Mouse (Mus musculus): ENCODE measurements at regions not wholly inside any gene's neighbourhood (a gene's known extent, or its start where the extent isn't known, plus 50 kb on each side); places are given as distances from the start of the nearest gene placed in this dataset.

GRCm38 (mm10) chr1:193931131-193931729 is 561.1 kb upstream of the Camk1g start:
- no peaks in the 10 kb centered on the region for H3K4me1 ChIP-seq (ENCODE audit: control insufficient read depth, insufficient read depth, low read length)
- no peak overlapping the region for H3K27ac ChIP-seq (ENCODE audit: insufficient read depth, low read length)
- WGBS, result 89% methylated on average over 5 of the region's 5 CpGs
- no peak overlapping the region for H3K4me3 ChIP-seq (replicated peaks; ENCODE audit: insufficient read depth, low read depth, low read length)
- no peaks in the 10 kb centered on the region for H3K27me3 ChIP-seq (ENCODE audit: control insufficient read depth, insufficient read depth, low read length)
- TF ChIP-seq CTCF (IDR thresholded peaks at IDR 0.05; ENCODE audit: borderline replicate concordance, insufficient read depth, low read depth, low read length) (no peak), POLR2A (IDR thresholded peaks at IDR 0.05; ENCODE audit: borderline replicate concordance, insufficient read depth, low read length) (no peak)
- DNase-seq, result no peak

GRCm38 (mm10) chr1:193928607-193929006 is 558.5 kb upstream of the Camk1g start:
- no peak overlapping the region for H3K4me3 ChIP-seq (replicated peaks; ENCODE audit: insufficient read depth, low read depth, low read length)
- H3K4me1 ChIP-seq (ENCODE audit: control insufficient read depth, insufficient read depth, low read length), result no peaks in the 10 kb centered on the region
- no peaks in the 10 kb centered on the region for H3K27me3 ChIP-seq (ENCODE audit: control insufficient read depth, insufficient read depth, low read length)
- DNase-seq, result no peak
- WGBS, result 81% methylated on average over 4 of the region's 4 CpGs
- TF ChIP-seq POLR2A (IDR thresholded peaks at IDR 0.05; ENCODE audit: borderline replicate concordance, insufficient read depth, low read length), result no peak
- no peak for TF ChIP-seq CTCF (IDR thresholded peaks at IDR 0.05; ENCODE audit: borderline replicate concordance, insufficient read depth, low read depth, low read length)
- H3K27ac ChIP-seq (ENCODE audit: insufficient read depth, low read length), result no peak overlapping the region

- 92% methylated on average over 4 of the region's 4 CpGs for WGBS
- no peaks in the 10 kb centered on the region for H3K4me1 ChIP-seq (ENCODE audit: control insufficient read depth, insufficient read depth, low read length)
- no peaks in the 10 kb centered on the region for H3K27me3 ChIP-seq (ENCODE audit: control insufficient read depth, insufficient read depth, low read length)
- H3K27ac ChIP-seq (ENCODE audit: insufficient read depth, low read length), result no peak overlapping the region
- DNase-seq, result no peak
- no peak overlapping the region for H3K4me3 ChIP-seq (replicated peaks; ENCODE audit: insufficient read depth, low read depth, low read length)
- TF ChIP-seq POLR2A (IDR thresholded peaks at IDR 0.05; ENCODE audit: borderline replicate concordance, insufficient read depth, low read length) (no peak), CTCF (IDR thresholded peaks at IDR 0.05; ENCODE audit: borderline replicate concordance, insufficient read depth, low read depth, low read length) (no peak)
These were observed 552.7 kb upstream of the Camk1g start for GRCm38 (mm10) chr1:193922756-193923155.

- TF ChIP-seq POLR2A (IDR thresholded peaks at IDR 0.05; ENCODE audit: borderline replicate concordance, insufficient read depth, low read length) (no peak), CTCF (IDR thresholded peaks at IDR 0.05; ENCODE audit: borderline replicate concordance, insufficient read depth, low read depth, low read length) (no peak)
- Histone ChIP-seq H3K27me3 (ENCODE audit: control insufficient read depth, insufficient read depth, low read length) (no peaks in the 10 kb centered on the region), H3K27ac (ENCODE audit: insufficient read depth, low read length) (no peak overlapping the region), H3K4me1 (ENCODE audit: control insufficient read depth, insufficient read depth, low read length) (no peaks in the 10 kb centered on the region), H3K4me3 (replicated peaks; ENCODE audit: insufficient read depth, low read depth, low read length) (no peak overlapping the region)
- WGBS, result 81% methylated on average over 3 of the region's 3 CpGs
- no peak for DNase-seq
These were observed 549.1 kb upstream of the Camk1g start for GRCm38 (mm10) chr1:193919243-193919642.

- Histone ChIP-seq H3K27ac (ENCODE audit: insufficient read depth, low read length) (no peak overlapping the region), H3K27me3 (ENCODE audit: control insufficient read depth, insufficient read depth, low read length) (no peaks in the 10 kb centered on the region), H3K4me3 (replicated peaks; ENCODE audit: insufficient read depth, low read depth, low read length) (no peak overlapping the region), H3K4me1 (ENCODE audit: control insufficient read depth, insufficient read depth, low read length) (no peaks in the 10 kb centered on the region)
- TF ChIP-seq CTCF (IDR thresholded peaks at IDR 0.05; ENCODE audit: borderline replicate concordance, insufficient read depth, low read depth, low read length) (no peak), POLR2A (IDR thresholded peaks at IDR 0.05; ENCODE audit: borderline replicate concordance, insufficient read depth, low read length) (no peak)
- no peak for DNase-seq
These were observed 535.6 kb upstream of the Camk1g start for GRCm38 (mm10) chr1:193905711-193906110.

- no peaks in the 10 kb centered on the region for H3K27me3 ChIP-seq (ENCODE audit: control insufficient read depth, insufficient read depth, low read length)
- no peak for TF ChIP-seq POLR2A (IDR thresholded peaks at IDR 0.05; ENCODE audit: borderline replicate concordance, insufficient read depth, low read length)
- no peak for TF ChIP-seq CTCF (IDR thresholded peaks at IDR 0.05; ENCODE audit: borderline replicate concordance, insufficient read depth, low read depth, low read length)
- no peak overlapping the region for H3K4me3 ChIP-seq (replicated peaks; ENCODE audit: insufficient read depth, low read depth, low read length)
- H3K27ac ChIP-seq (ENCODE audit: insufficient read depth, low read length), result no peak overlapping the region
- DNase-seq, result no peak
- no peaks in the 10 kb centered on the region for H3K4me1 ChIP-seq (ENCODE audit: control insufficient read depth, insufficient read depth, low read length)
These were observed 524.0 kb upstream of the Camk1g start for GRCm38 (mm10) chr1:193894072-193894471.

- H3K4me3 ChIP-seq (replicated peaks; ENCODE audit: insufficient read depth, low read depth, low read length), result no peak overlapping the region
- no peak for DNase-seq
- TF ChIP-seq POLR2A (IDR thresholded peaks at IDR 0.05; ENCODE audit: borderline replicate concordance, insufficient read depth, low read length) (no peak), CTCF (IDR thresholded peaks at IDR 0.05; ENCODE audit: borderline replicate concordance, insufficient read depth, low read depth, low read length) (no peak)
- no peaks in the 10 kb centered on the region for H3K4me1 ChIP-seq (ENCODE audit: control insufficient read depth, insufficient read depth, low read length)
- H3K27me3 ChIP-seq (ENCODE audit: control insufficient read depth, insufficient read depth, low read length), result no peaks in the 10 kb centered on the region
- WGBS, result 90% methylated on average over 2 of the region's 2 CpGs
- no peak overlapping the region for H3K27ac ChIP-seq (ENCODE audit: insufficient read depth, low read length)
These were observed 506.4 kb upstream of the Camk1g start for GRCm38 (mm10) chr1:193876540-193876939.

GRCm38 (mm10) chr1:193876121-193876520 is 506.0 kb upstream of the Camk1g start:
- no peak for DNase-seq
- TF ChIP-seq CTCF (IDR thresholded peaks at IDR 0.05; ENCODE audit: borderline replicate concordance, insufficient read depth, low read depth, low read length), result no peak
- TF ChIP-seq POLR2A (IDR thresholded peaks at IDR 0.05; ENCODE audit: borderline replicate concordance, insufficient read depth, low read length), result no peak
- no peaks in the 10 kb centered on the region for H3K4me1 ChIP-seq (ENCODE audit: control insufficient read depth, insufficient read depth, low read length)
- no peaks in the 10 kb centered on the region for H3K27me3 ChIP-seq (ENCODE audit: control insufficient read depth, insufficient read depth, low read length)
- no peak overlapping the region for H3K27ac ChIP-seq (ENCODE audit: insufficient read depth, low read length)
- H3K4me3 ChIP-seq (replicated peaks; ENCODE audit: insufficient read depth, low read depth, low read length), result no peak overlapping the region
